Mouse (Mus musculus) hindlimb bud, embryonic 11.5 days (tissue): Measurements from ENCODE around the gene Bcl2a1d.
"Not testable (repeated sequence)": the region's sequence is repeated elsewhere in the genome, so short reads cannot be mapped to it uniquely, and the experiment has no call there.

ENCODE experiments used
- DNase-seq: peaks from one replicate; pipeline ENCODE4 v3.0.0-alpha.2; 2012; ENCODE audit warnings: low read depth, low spot score; ENCODE audit errors: extremely low spot score

Bcl2a1d gene

GRCm38 (mm10) chr9:88705157-88705556 is 26.6 kb downstream of the Bcl2a1d start:
- DNase-seq = not testable (repeated sequence)

- DNase-seq = not testable (repeated sequence)
These were observed 33.0 kb downstream of the Bcl2a1d start for GRCm38 (mm10) chr9:88698746-88699145.

GRCm38 (mm10) chr9:88691307-88691706 is 40.4 kb downstream of the Bcl2a1d start:
- not testable (repeated sequence) for DNase-seq

- DNase-seq = not testable (repeated sequence)
These were observed 42.3 kb downstream of the Bcl2a1d start for GRCm38 (mm10) chr9:88689451-88689850.

- DNase-seq = not testable (repeated sequence)
These were observed 45.0 kb downstream of the Bcl2a1d start for GRCm38 (mm10) chr9:88686719-88687118.
